Mouse (Mus musculus) thymus, adult 2 months (tissue): ENCODE data around the gene Gm11492. TPM values are rescaled to one million over a fixed set of nuclear protein-coding genes. Genes with fewer than 3 reads are reported as not detected.

Source experiments
- DNase-seq: peaks from one replicate; pipeline ENCODE4 v3.0.0; 2021
- H3K27ac ChIP-seq: fragments of 200-500 bp; 2 replicates; pipeline ENCODE4 v1.5.1; 2012; ENCODE audit warnings: low read length, control low read depth; ENCODE audit not compliant: control insufficient read depth, insufficient read depth
- H3K27me3 ChIP-seq: fragments of 200-500 bp; 2 replicates; pipeline ENCODE4 v1.6.1; 2012; ENCODE audit warnings: mild to moderate bottlenecking, low read length, moderate library complexity, mixed read lengths; ENCODE audit not compliant: control insufficient read depth, insufficient read depth
- H3K36me3 ChIP-seq: fragments of 200-500 bp; 2 replicates; pipeline ENCODE4 v1.6.1; 2012; ENCODE audit warnings: mild to moderate bottlenecking, low read length, moderate library complexity; ENCODE audit not compliant: control insufficient read depth, insufficient read depth
- H3K4me1 ChIP-seq: fragments of 200-500 bp; replicated peaks from 2 replicates; pipeline ENCODE4 v1.6.1; 2012; ENCODE audit warnings: low read length; ENCODE audit not compliant: control insufficient read depth, insufficient read depth
- H3K4me3 ChIP-seq: fragments of 200-500 bp; 2 replicates; pipeline ENCODE4 v1.5.1; 2012; ENCODE audit warnings: mild to moderate bottlenecking, low read length, control low read depth, moderate library complexity; ENCODE audit not compliant: control insufficient read depth, insufficient read depth
- CTCF ChIP-seq: fragments of 200-500 bp; IDR thresholded peaks from 2 replicates; pipeline ENCODE4 v1.5.1; 2012; ENCODE audit warnings: mild to moderate bottlenecking, control low read depth, low read length, moderate library complexity, borderline replicate concordance; ENCODE audit not compliant: control insufficient read depth, poor library complexity, insufficient read depth; ENCODE audit errors: extremely low read depth
- POLR2A ChIP-seq: fragments of 200-500 bp; IDR thresholded peaks from 2 replicates; pipeline ENCODE4 v1.6.1; 2012; ENCODE audit warnings: mild to moderate bottlenecking, low read length, control low read depth, moderate library complexity; ENCODE audit not compliant: control insufficient read depth, poor library complexity, insufficient read depth; ENCODE audit errors: extremely low read depth
- WGBS: fragments of 180-500 bp; shearing (Covaris S2); methylation state at CpG from one replicate; pipeline ENCODE4 v1.1.7; 2018; 5-methylcytosine and 5-hydroxymethylcytosine counted together
- polyA plus RNA-seq: library from polyadenylated mRNA; depleted of rRNA; stranded (reverse); fragments of >200 nt; gene quantifications from 2 replicates; pipeline ENCODE4 v1.2.3, GENCODE M21; 2012

The Gm11492 gene
- polyA plus RNA-seq, 1 experiment, result not detected

GRCm38 (mm10) chr11:87570743-87571142, 4.3 kb downstream of the Gm11492 start:
- Histone ChIP-seq H3K27ac (no peak overlapping the region), H3K27me3 (no peaks in the 10 kb centered on the region), H3K4me3 (no peak overlapping the region), H3K4me1 (no peaks in the 10 kb centered on the region), H3K36me3 (no peaks in the 10 kb centered on the region)
- TF ChIP-seq POLR2A, result no peak
- TF ChIP-seq CTCF, result no peak
- no peak for DNase-seq
- WGBS, result 91% methylated on average over 5 of the region's 5 CpGs

- WGBS, result 93% methylated on average over 1 of the region's 1 CpGs
Measured at GRCm38 (mm10) chr11:87571361-87571950, 5.0 kb downstream of the Gm11492 start.

GRCm38 (mm10) chr11:87573751-87574150, 7.3 kb downstream of the Gm11492 start:
- WGBS, result 81% methylated on average over 7 of the region's 7 CpGs
- Histone ChIP-seq H3K27ac (no peak overlapping the region), H3K27me3 (no peaks in the 10 kb centered on the region), H3K4me3 (no peak overlapping the region), H3K4me1 (peaks cover 6% of the 10 kb centered on the region), H3K36me3 (no peaks in the 10 kb centered on the region)
- DNase-seq, result no peak
- TF ChIP-seq CTCF (no peak), POLR2A (no peak)

More at GRCm38 (mm10) chr11:87571361-87571950, 5.0 kb downstream of the Gm11492 start:
- no peak for DNase-seq
- TF ChIP-seq POLR2A (no peak), CTCF (no peak)
- H3K4me3 ChIP-seq, result no peak overlapping the region
- no peaks in the 10 kb centered on the region for H3K27me3 ChIP-seq
- H3K27ac ChIP-seq, result no peak overlapping the region
- no peaks in the 10 kb centered on the region for H3K4me1 ChIP-seq
- no peaks in the 10 kb centered on the region for H3K36me3 ChIP-seq

GRCm38 (mm10) chr11:87574520-87575180, 8.2 kb downstream of the Gm11492 start:
- TF ChIP-seq CTCF (no peak), POLR2A (no peak)
- H3K36me3 ChIP-seq, result no peaks in the 10 kb centered on the region
- H3K27ac ChIP-seq, result no peak overlapping the region
- no peak for DNase-seq
- WGBS, result 84% methylated on average over 21 of the region's 21 CpGs
- no peak overlapping the region for H3K4me3 ChIP-seq
- H3K27me3 ChIP-seq, result no peaks in the 10 kb centered on the region
- peaks cover 12% of the 10 kb centered on the region for H3K4me1 ChIP-seq

GRCm38 (mm10) chr11:87577601-87578248, 11.3 kb downstream of the Gm11492 start:
- Histone ChIP-seq H3K27me3 (no peaks in the 10 kb centered on the region), H3K4me1 (peaks cover 12% of the 10 kb centered on the region), H3K27ac (no peak overlapping the region), H3K4me3 (no peak overlapping the region), H3K36me3 (no peaks in the 10 kb centered on the region)
- 74% methylated on average over 6 of the region's 6 CpGs for WGBS
- no peak for DNase-seq
- TF ChIP-seq CTCF, result no peak
- no peak for TF ChIP-seq POLR2A

GRCm38 (mm10) chr11:87578249-87578962, 12.0 kb downstream of the Gm11492 start:
- H3K4me3 ChIP-seq, result peak overlapping the region; percentile 69
- no peak overlapping the region for H3K27ac ChIP-seq
- no peaks in the 10 kb centered on the region for H3K36me3 ChIP-seq
- DNase-seq, result peak; percentile 66
- peaks cover 12% of the 10 kb centered on the region for H3K4me1 ChIP-seq
- 1% methylated on average over 40 of the region's 40 CpGs for WGBS
- H3K27me3 ChIP-seq, result no peaks in the 10 kb centered on the region
- no peak for TF ChIP-seq POLR2A
- 0 out of 2 replicates have a peak, but pooled peaks have one; percentile 29 for TF ChIP-seq CTCF
